Mouse (Mus musculus): ENCODE measurements around the gene Pik3r4. TPM values are rescaled to one million over a fixed set of nuclear protein-coding genes. Genes with fewer than 3 reads are reported as not detected.
"Not testable (repeated sequence)": the region's sequence is repeated elsewhere in the genome, so short reads cannot be mapped to it uniquely, and the experiment has no call there.

Gene Pik3r4
- 10 to 100 TPM; 46.9 to 50.7 TPM for total RNA-seq (2021)

DNA sequence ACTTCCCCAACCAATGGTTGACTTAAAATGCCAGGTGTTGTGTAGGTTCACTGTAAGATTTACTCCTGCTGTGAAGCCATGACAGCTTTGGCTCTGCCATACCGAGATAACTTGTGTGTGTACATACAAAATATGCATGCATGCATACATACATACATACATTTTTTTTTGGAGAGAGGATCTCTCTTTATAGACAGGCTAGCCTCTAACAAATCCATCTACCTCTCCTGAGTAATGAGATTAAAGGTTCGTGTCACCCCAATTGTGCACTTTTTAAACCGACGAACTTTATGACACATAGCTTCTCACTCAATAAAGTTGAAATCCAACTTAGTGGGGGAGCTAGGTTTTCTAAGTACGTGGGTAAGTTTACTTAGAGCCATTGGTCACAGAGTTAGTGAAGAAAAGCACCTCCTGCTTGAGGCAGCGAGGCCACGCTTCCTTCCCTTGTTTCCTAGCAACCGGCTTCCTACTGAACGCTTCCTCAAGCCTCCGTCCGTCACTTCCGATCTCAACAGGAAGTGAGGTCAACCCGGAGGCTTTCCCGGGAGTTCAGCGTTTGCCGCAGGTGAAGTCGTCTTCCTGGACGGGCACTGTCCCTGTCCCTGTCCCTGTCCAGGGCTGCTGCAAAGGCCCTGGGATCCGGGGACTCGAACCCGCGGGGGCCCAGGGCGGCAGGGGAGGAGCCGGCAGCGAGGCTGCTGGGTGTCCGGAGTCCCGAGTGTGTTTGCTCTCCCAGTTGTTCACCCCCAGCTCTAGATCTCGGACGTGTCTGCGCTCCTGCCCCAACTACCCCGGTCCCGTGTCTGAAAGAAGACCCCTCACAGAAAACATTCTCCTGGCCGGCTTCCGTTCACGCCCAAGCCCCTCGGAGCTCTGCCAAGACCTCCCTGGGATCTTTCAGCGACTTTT is at the start of gene Pik3r4:
Gene Pik3r4 (plus strand): TSS at position 519 of the 912 bp plus-strand sequence.
- DNase-seq (ENCODE audit: low spot score in 2 of 2) = peak; percentile 85 to 93
- intact Hi-C loops (cut with DNase I) = no loop called here

DNA sequence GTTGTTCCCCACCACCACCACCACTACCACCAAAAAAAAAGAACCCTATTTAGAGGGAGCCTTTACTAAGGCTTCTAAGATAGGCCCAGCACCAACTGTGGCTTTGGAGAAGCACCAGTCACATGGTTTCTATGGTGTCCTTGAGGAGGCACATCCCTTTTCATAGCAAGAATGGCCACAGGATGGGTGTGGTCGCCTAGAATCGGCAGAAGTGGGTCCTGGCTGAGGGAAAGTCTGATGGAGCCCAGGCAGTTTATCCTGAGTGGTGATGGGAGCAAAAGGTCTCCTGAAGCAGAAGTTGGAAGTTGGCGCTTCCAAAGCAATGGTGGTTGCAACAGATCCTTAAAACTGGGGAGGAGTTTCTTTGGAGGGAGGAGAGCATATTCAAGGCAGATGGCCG is 43.9 kb upstream of the Pik3r4 start:
- intact Hi-C loops (cut with DNase I) = no loop called here
- no peak for DNase-seq (ENCODE audit: low spot score in 2 of 2)

DNA sequence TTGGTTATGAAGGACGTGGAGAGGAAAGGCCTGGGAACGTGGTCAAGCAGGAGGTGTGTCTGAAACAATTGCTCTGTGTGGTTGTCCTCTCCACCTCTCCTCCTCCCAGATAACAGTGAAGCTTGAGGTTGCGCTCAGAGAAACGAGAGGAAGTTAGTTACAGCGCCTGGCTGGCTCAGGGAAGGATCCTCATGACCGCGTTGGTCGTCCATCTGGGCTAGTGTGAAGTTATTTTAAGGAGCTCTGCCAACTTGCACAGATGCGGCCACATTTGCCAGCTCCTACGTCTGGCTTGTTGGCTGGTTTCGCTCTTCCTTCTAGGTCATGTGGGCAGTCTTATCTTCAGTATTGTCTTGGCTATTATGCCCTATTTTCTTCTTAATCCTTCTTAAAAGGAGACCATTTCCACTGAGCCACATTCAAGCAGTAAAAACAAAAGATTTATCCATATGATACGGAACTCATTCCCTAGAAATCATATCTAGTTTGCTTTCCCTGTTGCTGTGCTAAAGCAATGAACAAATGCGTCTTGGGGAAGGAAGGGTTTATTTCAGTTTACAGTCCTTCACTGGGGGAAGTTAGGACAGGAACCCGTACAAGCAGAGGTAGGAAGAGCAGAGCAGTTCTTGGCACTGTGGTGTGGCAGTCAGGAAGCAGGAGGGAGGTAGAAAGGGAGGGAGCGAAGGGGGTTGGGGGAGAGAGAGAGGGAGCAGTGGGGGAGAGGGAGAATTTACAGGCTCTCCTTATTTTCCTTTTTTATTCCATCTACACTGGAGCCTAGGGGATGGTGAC is 30.6 kb upstream of the Pik3r4 start:
- intact Hi-C loops (cut with DNase I) = loop anchor here (2.0 to 10.0 kb wide), 2 partner anchors 117 to 217 kb away; partner anchors contain the start of genes Aste1 and Nek11
- peak; percentile 70 to 92 for DNase-seq (ENCODE audit: low spot score in 2 of 2)

DNA sequence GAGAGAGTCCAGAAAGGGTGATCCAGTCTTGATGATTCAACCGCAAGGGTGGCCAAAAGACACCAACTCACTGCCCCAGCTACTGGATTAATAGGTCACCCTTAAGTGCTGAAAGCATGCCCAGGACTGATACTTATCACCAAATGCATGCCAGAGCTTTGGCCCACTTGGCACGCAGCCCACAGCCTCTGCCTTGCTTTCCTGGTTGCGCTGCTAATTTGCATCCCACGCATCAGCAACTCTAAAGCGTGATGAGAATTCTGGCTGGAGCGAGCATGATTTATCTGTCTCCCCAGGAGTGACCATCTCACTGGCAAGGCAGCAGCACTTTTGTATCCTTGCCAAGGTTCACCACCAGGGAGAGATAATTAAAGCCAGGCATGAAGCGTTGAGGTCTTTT is 29.9 kb upstream of the Pik3r4 start:
- intact Hi-C loops (cut with DNase I) = loop anchor here (2.0 to 10.0 kb wide), 2 partner anchors 118 to 218 kb away; partner anchors contain the start of genes Aste1 and Nek11
- DNase-seq (ENCODE audit: low spot score in 2 of 2) = no peak

DNA sequence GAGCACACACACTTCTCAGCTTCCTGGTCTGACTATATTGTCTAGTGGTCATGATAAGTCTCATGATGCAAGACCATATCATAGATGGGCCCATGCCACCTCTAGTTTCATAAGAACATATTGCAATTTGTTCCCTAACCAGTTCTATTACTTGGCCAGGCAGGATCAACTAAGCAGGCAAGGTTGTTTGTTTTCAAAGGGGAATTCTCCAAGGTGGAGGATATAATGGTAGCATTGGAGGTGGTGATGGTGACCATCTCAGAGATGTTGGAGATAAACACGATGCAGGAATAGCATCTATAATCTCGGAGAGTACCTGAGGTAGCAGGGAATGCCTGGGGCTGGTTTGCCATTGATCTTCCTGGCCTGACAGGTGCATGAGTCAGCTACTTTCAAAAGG is 26.8 kb upstream of the Pik3r4 start:
- no peak for DNase-seq (ENCODE audit: low spot score in 2 of 2)
- intact Hi-C loops (cut with DNase I) = loop anchor here (10.0 kb wide), 1 partner anchor 221 kb away; the partner anchor contains the start of genes Aste1 and Nek11

DNA sequence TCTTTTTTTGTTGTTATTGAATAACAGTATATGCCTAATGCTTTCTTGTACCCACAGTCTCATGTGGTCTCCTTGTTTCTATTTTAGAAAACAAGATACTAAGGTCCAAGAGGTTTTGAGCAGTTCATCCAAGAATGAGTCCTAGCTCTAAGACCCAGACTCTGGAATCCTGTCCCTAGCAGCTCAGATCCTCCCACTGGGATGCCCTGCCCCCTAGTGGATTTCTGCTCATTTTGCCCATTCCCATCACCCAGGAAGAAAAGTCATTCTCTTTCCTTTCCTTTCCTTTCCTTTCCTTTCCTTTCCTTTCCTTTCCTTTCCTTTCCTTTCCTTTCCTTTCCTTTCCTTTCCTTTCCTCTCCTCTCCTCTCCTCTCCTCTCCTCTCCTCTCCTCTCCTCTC is 25.5 kb upstream of the Pik3r4 start:
- peak; percentile 47 to 73 for DNase-seq (ENCODE audit: low spot score in 2 of 2)

DNA sequence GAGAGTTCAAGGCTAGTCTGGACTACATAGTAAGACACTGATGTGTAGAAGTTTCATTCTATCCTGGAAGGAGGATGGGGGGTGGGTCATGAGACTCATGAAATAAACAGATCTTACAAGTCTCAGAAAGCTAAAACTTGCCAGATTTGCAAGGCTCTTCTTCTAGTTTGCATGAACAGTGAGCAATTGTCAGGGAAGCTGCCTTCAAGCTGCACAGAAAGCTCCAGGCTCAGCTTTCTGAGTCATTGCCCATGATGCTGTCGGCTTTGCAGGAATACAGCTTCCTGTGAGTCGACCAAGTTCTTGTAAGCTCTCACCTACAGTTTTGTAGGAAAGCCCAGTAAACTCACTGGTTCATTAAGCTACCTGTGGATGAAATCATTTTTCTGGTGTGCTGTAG is 8.8 kb upstream of the Pik3r4 start:
- DNase-seq (ENCODE audit: low spot score in 2 of 2) = peak; percentile 23 to 79
- intact Hi-C loops (cut with DNase I) = no loop called here

More for the DNA sequence above, 25.5 kb upstream of the Pik3r4 start:
- intact Hi-C loops (cut with DNase I) = loop anchor here (1.0 to 10.0 kb wide), 2 partner anchors 122 to 222 kb away; partner anchors contain the start of genes Aste1 and Nek11

DNA sequence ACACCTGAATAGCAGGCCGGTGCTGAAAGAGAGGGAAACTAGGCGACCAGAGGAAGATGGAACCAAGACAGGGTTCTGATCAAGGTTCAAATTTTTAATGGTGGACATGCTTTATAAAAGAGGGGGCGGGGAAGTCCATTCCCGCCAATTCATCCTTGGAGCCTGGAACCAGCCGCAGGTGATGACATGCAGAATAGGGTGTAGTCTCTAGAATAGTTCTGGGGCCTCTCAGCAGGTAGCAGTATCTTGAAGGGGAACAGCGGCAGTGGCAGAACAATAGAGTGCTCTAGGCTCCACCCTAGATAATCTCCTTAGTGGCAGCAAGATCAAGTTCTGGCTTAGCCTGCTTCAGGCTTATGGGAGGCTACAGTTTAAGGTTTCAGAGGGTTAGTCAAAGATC is 1.4 kb upstream of the Pik3r4 start:
- intact Hi-C loops (cut with DNase I); DNase-seq (ENCODE audit: low spot score in 2 of 2): not testable (repeated sequence)

DNA sequence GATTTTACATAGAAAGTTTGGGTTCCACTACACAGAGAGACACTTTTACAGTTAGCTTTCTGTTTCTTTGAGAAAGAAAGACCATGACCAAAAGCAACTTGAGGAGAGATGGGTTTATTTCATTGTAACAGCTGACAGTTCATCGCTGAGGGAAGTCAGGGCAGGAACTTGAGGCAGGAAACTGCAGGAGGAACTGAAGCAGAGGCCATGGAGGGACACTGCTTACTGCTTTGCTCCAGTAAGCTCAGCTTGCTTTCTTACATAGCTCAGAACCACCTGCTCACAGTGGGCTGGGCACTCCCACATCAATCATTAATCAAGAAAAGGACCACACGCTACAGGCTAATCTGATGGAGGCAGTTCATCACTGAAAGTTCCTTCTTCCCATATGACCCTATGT is 13.4 kb downstream of the Pik3r4 start:
- intact Hi-C loops (cut with DNase I) = no loop called here

DNA sequence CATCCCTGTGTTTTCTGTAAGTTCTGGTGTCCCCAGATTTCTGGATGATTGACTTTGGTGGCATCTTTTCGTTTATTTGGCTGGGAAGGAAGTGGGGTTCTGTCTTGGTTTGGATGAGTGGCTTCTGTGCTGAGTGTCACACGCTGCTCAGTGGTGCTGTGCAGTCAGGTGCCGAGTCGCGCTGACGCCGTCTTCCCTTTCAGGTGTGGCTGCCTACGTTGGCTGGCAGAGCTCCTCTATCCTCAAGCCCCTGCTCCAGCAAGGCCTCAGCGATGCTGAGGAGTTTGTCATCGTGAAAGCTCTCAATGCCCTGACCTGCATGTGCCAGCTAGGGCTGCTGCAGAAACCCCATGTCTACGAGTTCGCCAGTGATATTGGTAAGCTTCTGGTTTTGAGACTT is 15.4 kb downstream of the Pik3r4 start:
- intact Hi-C loops (cut with DNase I) = no loop called here

More for the DNA sequence above, 13.4 kb downstream of the Pik3r4 start:
- no peak for DNase-seq (ENCODE audit: low spot score in 2 of 2)

DNA sequence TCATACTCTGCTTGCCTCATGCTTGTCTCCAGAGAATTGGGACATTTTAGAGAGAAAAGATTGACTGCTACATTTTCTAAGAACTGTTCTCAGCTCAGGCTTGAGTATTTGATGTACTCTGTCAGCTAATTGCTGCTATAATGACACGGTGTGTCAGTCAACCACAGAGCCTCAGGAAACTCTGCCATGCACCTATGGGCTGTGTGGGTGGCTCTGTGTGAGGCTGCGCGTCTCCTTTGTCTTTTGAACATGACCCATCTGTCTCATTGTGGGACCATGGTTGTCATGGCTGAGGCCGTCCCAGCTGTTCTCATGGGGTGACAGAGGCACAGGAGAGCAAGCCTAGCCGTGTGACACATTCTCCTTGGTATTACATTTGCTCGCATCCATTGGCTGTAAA is 17.1 kb downstream of the Pik3r4 start:
- intact Hi-C loops (cut with DNase I) = no loop called here
- no peak for DNase-seq (ENCODE audit: low spot score in 2 of 2)

More for the DNA sequence above, 15.4 kb downstream of the Pik3r4 start:
- no peak for DNase-seq (ENCODE audit: low spot score in 2 of 2)

DNA sequence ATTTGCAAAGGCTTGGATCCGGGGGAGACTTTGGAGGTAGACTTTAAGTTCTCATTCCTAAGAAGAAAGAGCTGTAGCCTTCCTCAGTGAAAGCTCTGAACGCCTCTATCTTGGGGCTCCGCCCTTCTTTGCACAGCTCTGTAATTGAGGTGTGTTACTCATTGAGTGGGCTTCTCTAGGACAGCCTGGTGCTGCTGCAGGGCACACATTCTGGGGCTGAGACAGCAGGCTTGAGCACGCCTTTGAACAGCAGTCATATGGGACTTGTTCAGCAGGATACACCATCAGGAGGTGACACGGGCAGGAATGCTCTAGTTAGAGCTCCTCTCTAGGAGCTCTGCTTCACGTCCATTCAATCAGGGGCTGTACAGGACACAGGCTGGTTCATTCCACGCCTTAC is 22.5 kb downstream of the Pik3r4 start:
- intact Hi-C loops (cut with DNase I) = no loop called here
- DNase-seq (ENCODE audit: low spot score in 2 of 2) = no peak

DNA sequence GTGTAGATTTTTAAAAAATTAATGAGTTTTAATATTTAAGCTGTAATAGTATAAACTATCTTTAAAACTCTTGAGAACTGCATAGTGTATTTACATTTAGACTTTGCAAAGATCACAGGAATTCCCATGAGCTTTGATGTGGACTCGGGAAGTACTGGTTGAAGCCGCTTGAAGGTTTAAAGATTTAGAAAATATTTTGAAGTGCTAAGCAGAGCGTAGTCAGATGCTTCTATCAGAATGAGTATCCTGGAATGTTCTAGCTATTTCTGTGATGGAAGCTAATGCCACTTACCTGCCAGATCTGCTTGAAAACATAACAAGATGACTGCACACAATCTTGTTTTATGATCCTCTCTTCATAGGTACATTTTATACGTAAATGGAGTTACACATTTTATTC is 28.1 kb downstream of the Pik3r4 start:
- intact Hi-C loops (cut with DNase I) = no loop called here

DNA sequence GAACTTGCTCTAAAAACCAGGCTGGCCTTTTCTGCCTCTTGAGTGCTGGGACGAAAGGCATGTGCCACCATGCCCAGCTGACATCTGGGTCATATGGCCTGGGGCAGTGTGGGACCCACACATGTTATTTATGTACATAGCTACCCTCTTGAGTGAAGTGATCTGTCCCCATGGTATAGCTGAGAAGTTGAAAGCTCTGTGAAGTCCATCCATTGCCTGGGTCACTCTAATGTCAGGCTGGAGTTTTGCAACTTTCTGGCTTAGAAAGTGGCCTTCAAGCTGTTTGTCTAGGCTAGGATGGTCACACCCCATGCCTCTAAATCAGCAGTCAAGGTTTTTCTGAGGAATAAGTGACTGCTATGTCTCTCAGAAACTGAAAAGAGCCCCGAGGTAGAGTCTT is 29.3 kb downstream of the Pik3r4 start:
- intact Hi-C loops (cut with DNase I) = no loop called here
- no peak for DNase-seq (ENCODE audit: low spot score in 2 of 2)

More for the DNA sequence above, 28.1 kb downstream of the Pik3r4 start:
- DNase-seq (ENCODE audit: low spot score in 2 of 2) = no peak

DNA sequence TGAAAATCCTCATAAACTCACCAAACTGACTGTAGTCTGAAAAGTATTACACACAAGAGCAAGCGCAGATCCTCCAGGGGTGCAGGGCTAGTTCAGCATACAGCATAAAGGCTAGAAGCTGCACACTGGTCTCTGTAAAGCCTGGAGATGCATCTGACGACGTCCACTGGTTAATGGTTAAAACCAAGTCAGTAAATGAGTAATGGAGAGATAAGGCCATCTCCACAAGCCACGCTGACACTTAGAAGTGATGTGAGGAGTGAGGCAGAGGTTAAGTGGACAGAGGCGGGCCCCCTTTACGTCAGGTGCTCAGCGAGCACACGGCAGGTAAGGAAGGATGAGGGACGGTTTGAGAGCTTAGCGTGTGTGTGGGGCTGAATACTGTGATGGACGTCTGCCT is 33.2 kb downstream of the Pik3r4 start:
- intact Hi-C loops (cut with DNase I) = no loop called here

DNA sequence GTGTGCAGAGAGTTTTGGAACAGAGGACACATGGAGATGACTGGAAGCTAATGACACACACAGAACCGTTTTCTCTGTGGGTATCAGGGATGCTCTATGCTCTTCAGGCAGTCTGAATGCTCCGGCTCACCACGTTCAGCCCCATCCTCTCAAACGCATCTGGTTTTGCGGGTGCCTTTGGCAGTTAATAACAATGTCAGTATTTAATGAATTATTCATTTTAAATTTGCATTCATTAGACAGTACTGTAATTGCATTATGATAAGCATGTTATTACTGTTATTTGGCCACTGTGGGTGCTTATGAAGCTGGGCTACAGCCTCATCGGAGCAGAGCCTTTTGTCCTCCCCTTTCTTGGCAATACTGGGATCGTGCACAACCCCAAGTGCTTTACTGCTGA is 38.6 kb downstream of the Pik3r4 start:
- intact Hi-C loops (cut with DNase I) = no loop called here
- DNase-seq (ENCODE audit: low spot score in 2 of 2) = no peak

More for the DNA sequence above, 33.2 kb downstream of the Pik3r4 start:
- no peak for DNase-seq (ENCODE audit: low spot score in 2 of 2)

DNA sequence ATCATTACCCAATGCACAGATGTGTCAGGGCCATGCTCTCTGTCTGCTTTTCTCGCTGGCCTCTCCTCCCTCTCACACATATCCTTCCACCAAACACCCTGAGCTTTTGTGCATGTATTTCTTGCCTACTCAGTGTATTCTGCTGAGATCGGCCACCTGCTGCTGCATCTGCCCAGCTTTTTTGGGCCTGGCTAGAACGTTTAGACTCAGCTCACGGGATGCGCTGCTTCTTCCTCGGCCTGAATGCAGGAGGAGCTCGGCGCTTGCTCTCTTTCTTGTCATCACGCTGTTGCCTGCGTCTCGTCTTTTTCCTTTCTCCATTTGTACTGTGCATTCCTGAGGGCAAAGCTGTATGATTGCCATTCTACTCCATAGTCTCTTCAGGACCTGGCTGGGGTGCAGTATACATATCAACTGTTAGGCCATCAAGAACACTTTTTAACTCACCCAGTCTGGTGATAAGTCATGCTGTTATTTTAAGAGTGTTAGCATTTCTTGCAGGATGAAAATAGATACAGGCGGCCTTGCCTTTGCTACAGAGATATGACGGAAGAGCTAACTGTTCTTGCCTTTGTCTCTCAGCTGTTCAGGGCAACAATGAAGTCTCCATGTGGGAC is 41.9 kb downstream of the Pik3r4 start:
- intact Hi-C loops (cut with DNase I) = no loop called here

DNA sequence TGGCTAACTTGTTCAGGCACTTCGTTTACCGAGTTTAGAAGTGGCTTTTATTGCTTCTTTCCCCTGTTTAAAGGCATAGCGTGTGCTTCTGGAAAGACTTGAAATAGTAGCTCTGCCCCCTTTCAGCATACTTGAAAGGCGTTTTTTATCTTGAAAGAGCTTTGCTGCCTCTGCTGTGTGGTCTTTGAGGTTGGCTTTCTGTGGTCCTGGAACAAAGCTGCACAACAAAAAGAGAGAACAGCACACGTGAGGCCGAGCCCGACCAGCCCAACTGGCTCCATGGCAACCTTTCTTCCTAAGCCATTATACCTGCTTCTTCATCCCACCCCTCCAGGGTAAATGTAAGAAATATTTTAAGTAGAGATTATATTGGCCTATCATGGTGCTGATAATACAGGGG is 46.7 kb downstream of the Pik3r4 start:
- DNase-seq (ENCODE audit: low spot score in 2 of 2) = no peak
- intact Hi-C loops (cut with DNase I) = no loop called here

More for the DNA sequence above, 41.9 kb downstream of the Pik3r4 start:
- DNase-seq (ENCODE audit: low spot score in 2 of 2) = peak; percentile 61 to 88

DNA sequence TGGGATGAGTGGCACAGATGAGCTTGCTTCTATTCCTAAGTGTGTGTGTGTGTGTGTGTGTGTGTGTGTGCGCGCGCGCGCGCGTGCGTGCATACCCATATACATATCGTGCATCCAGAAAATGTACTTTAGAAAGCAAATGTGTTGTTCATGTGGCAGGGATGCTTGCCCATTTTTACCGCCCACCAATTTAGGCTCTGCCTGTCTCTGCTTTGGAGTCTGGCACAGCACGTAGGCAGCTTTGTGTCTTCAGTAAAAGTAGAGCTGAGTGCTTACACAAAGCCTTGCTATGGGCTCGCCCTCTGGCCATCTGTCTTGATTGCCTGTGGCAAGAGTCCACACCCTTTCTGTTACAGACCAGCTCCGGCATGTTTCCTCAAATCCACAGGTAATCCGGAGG is 49.7 kb downstream of the Pik3r4 start:
- intact Hi-C loops (cut with DNase I) = loop anchor here (2.0 to 10.0 kb wide), 7 partner anchors 28 to 422 kb away; no protein-coding TSS in a partner anchor

More for the DNA sequence above, 49.7 kb downstream of the Pik3r4 start:
- DNase-seq (ENCODE audit: low spot score in 2 of 2) = peak; percentile 82 to 97

Data from left cerebral cortex, postnatal 25 days (tissue).